Mouse (Mus musculus) bone marrow, adult 2 months (tissue): ENCODE results near the gene Hbq1b.
"Not testable (repeated sequence)": the region's sequence is repeated elsewhere in the genome, so short reads cannot be mapped to it uniquely, and the experiment has no call there.

Experiments used
- CTCF ChIP-seq: fragments of 200-500 bp; IDR thresholded peaks from 2 replicates; pipeline ENCODE4 v1.5.1; 2011; ENCODE audit warnings: low read length, control low read depth; ENCODE audit not compliant: control insufficient read depth, insufficient read depth
- POLR2A ChIP-seq: fragments of 200-500 bp; IDR thresholded peaks from 2 replicates; pipeline ENCODE4 v1.6.1; 2011; ENCODE audit warnings: low read depth, mild to moderate bottlenecking, control low read depth, low read length, borderline replicate concordance; ENCODE audit not compliant: control insufficient read depth

GRCm38 (mm10) chr11:32296203-32296602 lies 9.4 kb downstream of the Hbq1b start, which contains the start of gene Hba-a2:
- not testable (repeated sequence) for TF ChIP-seq POLR2A, CTCF
